Mouse (Mus musculus): ENCODE measurements around the gene Cd44.

Gene Cd44

GRCm38 (mm10) chr2:102763176-102763575 lies 138.3 kb downstream of the Cd44 start:
- no peak for DNase-seq (ENCODE audit: low read depth)

All from fibroblast of lung, adult 2 months (primary cell).